Mouse (Mus musculus): Measurements from ENCODE around the gene Serpinh1. TPM values are rescaled to one million over a fixed set of nuclear protein-coding genes. Genes with fewer than 3 reads are reported as not detected.
A peak's percentile ranks its signal among the peaks of the same experiment; 100 is the strongest.

The Serpinh1 gene
- 1,752 and 1,857 TPM in 2 replicates for polyA plus RNA-seq (2015; fragmentation: Nextera tagmentation; extraction: Ambion mirVana)

- Histone ChIP-seq H3K4me1 (ENCODE audit: insufficient read depth, low read length) (peaks cover 73% of the 10 kb centered on the region), H3K9me3 (ENCODE audit: low read length) (no peaks in the 10 kb centered on the region), H3K4me3 (ENCODE audit: low read length) (peak within 1 kb of the TSS; percentile 87), H3K9ac (replicated peaks; ENCODE audit: low read length) (peak within 1 kb of the TSS; percentile 98), H3K27ac (ENCODE audit: low read length) (peak within 1 kb of the TSS; percentile 98), H3K4me2 (replicated peaks; ENCODE audit: low read depth, low read length) (peak within 1 kb of the TSS; percentile 94), H3K27me3 (ENCODE audit: insufficient read depth, low read length) (no peaks in the 10 kb centered on the region), H3K36me3 (ENCODE audit: insufficient read depth, low read length) (peaks cover 19% of the 10 kb centered on the region)
- WGBS = under 1% methylated on average over 35 of the region's 35 CpGs
- ATAC-seq (ENCODE audit: low FRiP score, low TSS enrichment) = peak; percentile 89
Measured at GRCm38 (mm10) chr7:99352526-99353400, at the start of gene Serpinh1. Gene Serpinh1, minus strand, starts transcription at chr7:99353239.

DNA sequence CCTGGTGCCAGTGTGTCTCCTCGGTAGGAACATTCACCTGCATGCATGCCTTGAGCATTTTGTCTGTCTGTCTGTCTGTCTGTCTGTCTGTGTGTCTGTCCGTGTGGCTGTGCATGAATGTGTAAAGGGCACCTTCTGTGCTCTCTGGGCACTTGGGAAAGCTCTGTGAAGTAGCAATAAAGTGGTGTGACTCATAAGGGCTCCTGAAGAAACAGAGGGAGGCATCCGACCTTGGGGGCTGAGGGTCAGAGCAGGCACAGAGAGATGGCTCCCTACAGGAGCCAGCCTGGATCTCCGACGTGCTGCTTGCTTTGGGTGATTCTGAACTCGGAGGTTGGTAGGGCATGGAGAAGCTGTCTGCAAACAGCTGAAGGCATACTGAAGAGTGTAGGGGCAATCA, 49.4 kb upstream of the Serpinh1 start:
- Histone ChIP-seq H3K27ac (ENCODE audit: low read length) (no peak overlapping the region), H3K4me1 (ENCODE audit: insufficient read depth, low read length) (peaks cover 10% of the 10 kb centered on the region; the same call in 1 of the 2 replicates), H3K36me3 (ENCODE audit: insufficient read depth, low read length) (no peaks in the 10 kb centered on the region), H3K9ac (replicated peaks; ENCODE audit: low read length) (no peak overlapping the region), H3K9me3 (ENCODE audit: low read length) (no peaks in the 10 kb centered on the region), H3K27me3 (ENCODE audit: insufficient read depth, low read length) (no peaks in the 10 kb centered on the region), H3K4me2 (replicated peaks; ENCODE audit: low read depth, low read length) (no peak overlapping the region), H3K4me3 (ENCODE audit: low read length) (no peak overlapping the region)
- WGBS = 65% methylated on average over 6 of the region's 6 CpGs
- ATAC-seq (ENCODE audit: low FRiP score, low TSS enrichment) = no peak

GRCm38 (mm10) chr7:99401373-99401772, 48.3 kb upstream of the Serpinh1 start:
- Histone ChIP-seq H3K9me3 (ENCODE audit: low read length) (no peaks in the 10 kb centered on the region), H3K9ac (replicated peaks; ENCODE audit: low read length) (no peak overlapping the region), H3K36me3 (ENCODE audit: insufficient read depth, low read length) (no peaks in the 10 kb centered on the region), H3K4me2 (replicated peaks; ENCODE audit: low read depth, low read length) (no peak overlapping the region), H3K4me1 (ENCODE audit: insufficient read depth, low read length) (0 out of 2 replicates have a peak, but pooled peaks cover 8% of the 10 kb centered on the region), H3K27ac (ENCODE audit: low read length) (no peak overlapping the region), H3K4me3 (ENCODE audit: low read length) (no peak overlapping the region), H3K27me3 (ENCODE audit: insufficient read depth, low read length) (no peaks in the 10 kb centered on the region)
- ATAC-seq (ENCODE audit: low FRiP score, low TSS enrichment) = no peak
- WGBS = 63% methylated on average over 8 of the region's 8 CpGs

DNA sequence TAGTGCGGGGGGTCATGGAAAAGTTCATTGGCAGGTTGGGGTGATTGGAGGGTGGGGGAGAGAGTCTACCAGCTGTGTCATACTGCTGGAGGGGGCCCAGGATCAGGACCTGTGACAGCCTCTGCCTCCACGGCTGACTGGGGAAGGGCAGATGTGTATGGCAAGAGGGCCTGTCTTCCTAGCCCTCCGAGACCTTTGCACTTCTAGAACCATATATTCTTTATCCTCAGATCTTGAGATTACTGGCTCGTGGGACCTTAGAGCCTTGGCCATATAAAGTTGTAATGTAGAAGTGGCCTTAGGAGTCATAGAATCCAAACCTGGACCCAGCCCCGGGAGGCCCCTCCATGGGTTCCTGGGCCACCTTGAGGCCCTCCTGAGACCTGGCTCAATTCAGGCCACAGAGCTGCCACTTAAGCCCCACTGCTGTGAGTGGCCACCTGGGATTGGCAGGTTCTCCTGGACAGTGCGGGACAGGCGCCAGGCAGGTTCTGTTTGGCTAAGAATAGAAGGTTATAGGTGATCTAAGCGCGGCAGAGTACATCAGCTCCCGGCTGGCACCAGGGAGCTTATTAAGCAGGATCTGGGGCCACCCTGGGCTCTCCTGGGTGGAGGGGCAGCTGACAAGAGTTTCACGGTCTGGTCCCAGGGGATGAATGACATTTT, 44.1 kb upstream of the Serpinh1 start:
- Histone ChIP-seq H3K4me1 (ENCODE audit: insufficient read depth, low read length) (peaks cover 4% of the 10 kb centered on the region; the same call in 1 of the 2 replicates), H3K4me2 (replicated peaks; ENCODE audit: low read depth, low read length) (no peak overlapping the region), H3K27ac (ENCODE audit: low read length) (no peak overlapping the region), H3K36me3 (ENCODE audit: insufficient read depth, low read length) (no peaks in the 10 kb centered on the region), H3K9me3 (ENCODE audit: low read length) (no peaks in the 10 kb centered on the region), H3K9ac (replicated peaks; ENCODE audit: low read length) (no peak overlapping the region), H3K27me3 (ENCODE audit: insufficient read depth, low read length) (no peaks in the 10 kb centered on the region), H3K4me3 (ENCODE audit: low read length) (no peak overlapping the region)
- ATAC-seq (ENCODE audit: low FRiP score, low TSS enrichment) = no peak
- 65% methylated on average over 11 of the region's 11 CpGs for WGBS

GRCm38 (mm10) chr7:99395908-99396616, 43.0 kb upstream of the Serpinh1 start:
- H3K4me1 ChIP-seq (ENCODE audit: insufficient read depth, low read length) = peaks cover 4% of the 10 kb centered on the region; the same call in 1 of the 2 replicates
- H3K4me2 ChIP-seq (replicated peaks; ENCODE audit: low read depth, low read length) = no peak overlapping the region
- no peak overlapping the region for H3K4me3 ChIP-seq (ENCODE audit: low read length)
- H3K27ac ChIP-seq (ENCODE audit: low read length) = no peak overlapping the region
- H3K27me3 ChIP-seq (ENCODE audit: insufficient read depth, low read length) = no peaks in the 10 kb centered on the region
- H3K9me3 ChIP-seq (ENCODE audit: low read length) = no peaks in the 10 kb centered on the region
- 52% methylated on average over 11 of the region's 11 CpGs for WGBS
- H3K9ac ChIP-seq (replicated peaks; ENCODE audit: low read length) = no peak overlapping the region
- ATAC-seq (ENCODE audit: low FRiP score, low TSS enrichment) = no peak
- no peaks in the 10 kb centered on the region for H3K36me3 ChIP-seq (ENCODE audit: insufficient read depth, low read length)

- Histone ChIP-seq H3K36me3 (ENCODE audit: insufficient read depth, low read length) (no peaks in the 10 kb centered on the region), H3K4me1 (ENCODE audit: insufficient read depth, low read length) (peaks cover 4% of the 10 kb centered on the region; the same call in 1 of the 2 replicates), H3K27me3 (ENCODE audit: insufficient read depth, low read length) (no peaks in the 10 kb centered on the region), H3K27ac (ENCODE audit: low read length) (no peak overlapping the region; the same call in 1 of the 2 replicates), H3K4me2 (replicated peaks; ENCODE audit: low read depth, low read length) (no peak overlapping the region), H3K4me3 (ENCODE audit: low read length) (no peak overlapping the region), H3K9me3 (ENCODE audit: low read length) (no peaks in the 10 kb centered on the region), H3K9ac (replicated peaks; ENCODE audit: low read length) (no peak overlapping the region)
- whole genome bisulfite sequencing = 61% methylated on average over 4 of the region's 4 CpGs
- ATAC-seq (ENCODE audit: low FRiP score, low TSS enrichment) = peak; percentile 36; the same call in 1 of the 2 replicates
Measured at GRCm38 (mm10) chr7:99395385-99395784, 42.3 kb upstream of the Serpinh1 start.

DNA sequence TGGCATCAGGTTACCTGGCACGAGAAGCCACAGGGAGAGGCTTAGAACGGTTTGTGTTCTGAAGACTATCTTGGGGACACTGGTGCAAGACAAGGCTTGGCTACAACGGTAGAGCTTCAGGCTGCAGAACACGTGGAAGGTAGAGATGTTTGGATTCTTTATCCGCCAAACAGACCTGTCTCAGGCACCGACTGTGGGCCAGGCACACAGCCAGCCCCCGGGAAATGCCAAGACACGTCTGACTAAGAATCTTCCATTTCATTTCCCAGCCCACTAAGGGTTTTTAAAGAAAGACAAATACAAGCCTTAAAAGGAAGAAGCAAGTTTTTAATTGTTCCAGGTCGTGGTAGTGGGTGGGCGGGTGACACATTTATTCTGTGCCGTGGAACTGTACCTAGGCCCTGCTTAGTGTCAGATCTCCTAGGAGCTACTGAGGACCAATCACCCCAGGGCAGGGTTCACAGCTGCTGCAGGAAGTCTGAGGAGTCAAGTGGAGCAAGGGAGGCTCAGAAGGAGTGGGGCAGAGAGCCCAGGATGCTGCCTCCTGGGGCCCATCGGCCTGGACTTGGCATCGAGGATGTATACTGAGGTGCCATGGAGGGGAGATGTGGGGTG, 40.8 kb upstream of the Serpinh1 start:
- WGBS = 69% methylated on average over 13 of the region's 13 CpGs
- no peak overlapping the region for H3K4me2 ChIP-seq (replicated peaks; ENCODE audit: low read depth, low read length)
- H3K27me3 ChIP-seq (ENCODE audit: insufficient read depth, low read length) = no peaks in the 10 kb centered on the region
- H3K9me3 ChIP-seq (ENCODE audit: low read length) = no peaks in the 10 kb centered on the region
- peaks cover 16% of the 10 kb centered on the region for H3K4me1 ChIP-seq (ENCODE audit: insufficient read depth, low read length)
- no peak for ATAC-seq (ENCODE audit: low FRiP score, low TSS enrichment)
- H3K4me3 ChIP-seq (ENCODE audit: low read length) = no peak overlapping the region
- no peak overlapping the region for H3K9ac ChIP-seq (replicated peaks; ENCODE audit: low read length)
- no peak overlapping the region for H3K27ac ChIP-seq (ENCODE audit: low read length)
- H3K36me3 ChIP-seq (ENCODE audit: insufficient read depth, low read length) = no peaks in the 10 kb centered on the region

DNA sequence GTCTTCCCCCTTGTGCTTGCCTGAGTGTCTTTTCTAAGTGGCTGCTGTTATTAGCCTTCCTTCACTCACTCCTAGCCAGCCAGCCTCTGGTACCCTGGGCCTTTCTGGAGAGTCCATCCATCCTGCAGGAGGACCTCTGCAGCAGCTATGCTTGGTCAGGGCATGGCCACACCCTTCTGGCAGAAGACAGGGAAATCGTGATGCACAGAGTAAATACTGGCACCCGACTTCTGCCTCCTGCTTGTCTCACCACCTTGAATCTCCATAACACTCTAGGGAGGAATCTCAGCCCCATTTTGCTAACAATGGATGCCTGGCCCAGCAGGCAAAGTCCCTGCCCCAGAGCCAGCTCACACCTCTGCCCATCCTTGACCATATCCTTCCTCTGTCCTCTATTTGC, 39.7 kb upstream of the Serpinh1 start:
- ATAC-seq (ENCODE audit: low FRiP score, low TSS enrichment) = no peak
- Histone ChIP-seq H3K4me3 (ENCODE audit: low read length) (no peak overlapping the region), H3K27me3 (ENCODE audit: insufficient read depth, low read length) (no peaks in the 10 kb centered on the region), H3K9me3 (ENCODE audit: low read length) (no peaks in the 10 kb centered on the region), H3K9ac (replicated peaks; ENCODE audit: low read length) (no peak overlapping the region), H3K36me3 (ENCODE audit: insufficient read depth, low read length) (no peaks in the 10 kb centered on the region), H3K4me2 (replicated peaks; ENCODE audit: low read depth, low read length) (no peak overlapping the region), H3K27ac (ENCODE audit: low read length) (no peak overlapping the region), H3K4me1 (ENCODE audit: insufficient read depth, low read length) (peaks cover 19% of the 10 kb centered on the region)
- 75% methylated on average over 2 of the region's 2 CpGs for WGBS

GRCm38 (mm10) chr7:99390559-99390958, 37.5 kb upstream of the Serpinh1 start:
- no peaks in the 10 kb centered on the region for H3K9me3 ChIP-seq (ENCODE audit: low read length)
- no peak for ATAC-seq (ENCODE audit: low FRiP score, low TSS enrichment)
- peaks cover 32% of the 10 kb centered on the region for H3K4me1 ChIP-seq (ENCODE audit: insufficient read depth, low read length)
- H3K27ac ChIP-seq (ENCODE audit: low read length) = no peak overlapping the region
- no peak overlapping the region for H3K9ac ChIP-seq (replicated peaks; ENCODE audit: low read length)
- no peaks in the 10 kb centered on the region for H3K27me3 ChIP-seq (ENCODE audit: insufficient read depth, low read length)
- H3K4me2 ChIP-seq (replicated peaks; ENCODE audit: low read depth, low read length) = no peak overlapping the region
- no peak overlapping the region for H3K4me3 ChIP-seq (ENCODE audit: low read length)
- no peaks in the 10 kb centered on the region for H3K36me3 ChIP-seq (ENCODE audit: insufficient read depth, low read length)
- WGBS = 55% methylated on average over 4 of the region's 4 CpGs

All from kidney, embryonic 16.5 days (tissue).